Mouse (Mus musculus): ENCODE results near the gene Grhl3. TPM values are rescaled to one million over a fixed set of nuclear protein-coding genes. Genes with fewer than 3 reads are reported as not detected.

Gene Grhl3
- polyA plus RNA-seq, 1 experiment from 2014 or later, result 0.55 TPM

DNA sequence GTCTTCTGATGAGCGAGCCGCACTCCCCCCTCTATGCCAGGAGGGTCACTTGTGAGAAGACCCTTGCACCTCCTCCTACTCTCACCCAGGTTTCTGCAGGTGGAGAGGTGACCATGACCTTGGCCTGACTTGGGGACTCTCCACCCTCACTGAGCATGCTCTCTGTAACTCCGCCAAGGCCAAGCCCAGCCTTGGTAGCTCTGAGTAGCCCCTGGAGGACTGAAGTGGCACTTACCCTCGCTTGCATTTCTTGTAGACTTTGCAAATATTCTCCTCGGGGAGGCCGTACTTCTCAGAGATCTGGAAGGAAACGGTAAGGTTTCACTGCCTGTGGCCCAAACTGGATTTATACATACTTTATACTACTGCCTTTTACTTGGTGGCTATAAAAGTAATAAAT, 27.4 kb downstream of the Grhl3 start:
- ATAC-seq (no peak), DNase-seq (ENCODE audit: low spot score) (no peak)
- no peak overlapping the region for H3K4me2 ChIP-seq (ENCODE audit: low read length)
- no peak overlapping the region for H3K27ac ChIP-seq (ENCODE audit: low read depth, low read length)
- no peaks in the 10 kb centered on the region for H3K9me3 ChIP-seq (replicated peaks; ENCODE audit: control insufficient read depth, low read length)
- 89% methylated on average over 7 of the region's 7 CpGs for WGBS
- no peak overlapping the region for H3K4me3 ChIP-seq (ENCODE audit: low read depth, low read length)
- H3K9ac ChIP-seq (ENCODE audit: low read length), result no peak overlapping the region
- H3K36me3 ChIP-seq (ENCODE audit: control insufficient read depth, insufficient read depth, low read length), result no peaks in the 10 kb centered on the region
- H3K27me3 ChIP-seq (replicated peaks; ENCODE audit: control insufficient read depth, insufficient read depth, low read length), result 0 out of 2 replicates have a peak, but pooled peaks cover 5% of the 10 kb centered on the region
- H3K4me1 ChIP-seq (ENCODE audit: control insufficient read depth, insufficient read depth, low read length), result peaks cover 14% of the 10 kb centered on the region

DNA sequence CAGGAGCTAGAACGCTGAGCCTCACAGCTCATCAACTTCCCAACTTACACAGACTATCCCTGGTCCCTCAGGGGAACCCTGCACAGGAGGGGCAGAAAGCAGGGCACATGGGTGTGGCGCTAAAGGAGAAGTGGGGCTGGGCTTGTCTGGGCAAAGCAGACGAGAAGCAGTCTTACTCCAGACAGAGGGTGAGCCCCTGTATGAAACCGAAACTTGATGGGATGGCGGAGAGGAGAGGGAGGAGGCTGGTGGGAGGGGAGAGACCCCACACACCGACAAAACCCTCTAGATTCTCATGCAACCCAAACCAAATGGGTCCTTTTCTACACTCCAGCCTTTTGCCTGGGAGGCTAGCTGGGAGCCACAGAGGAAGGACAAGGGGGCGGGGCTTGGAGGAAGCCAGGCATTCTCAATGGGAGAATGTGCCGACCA, 28.3 kb downstream of the Grhl3 start:
- 0 out of 2 replicates have a peak overlapping the region, but pooled peaks have one; percentile 9 for H3K4me2 ChIP-seq (ENCODE audit: low read length)
- DNase-seq (ENCODE audit: low spot score) (no peak), ATAC-seq (no peak)
- no peak overlapping the region for H3K4me3 ChIP-seq (ENCODE audit: low read depth, low read length)
- no peaks in the 10 kb centered on the region for H3K9me3 ChIP-seq (replicated peaks; ENCODE audit: control insufficient read depth, low read length)
- H3K27ac ChIP-seq (ENCODE audit: low read depth, low read length), result no peak overlapping the region
- H3K4me1 ChIP-seq (ENCODE audit: control insufficient read depth, insufficient read depth, low read length), result peaks cover 14% of the 10 kb centered on the region
- WGBS, result 27% methylated on average over 8 of the region's 8 CpGs
- H3K27me3 ChIP-seq (replicated peaks; ENCODE audit: control insufficient read depth, insufficient read depth, low read length), result 0 out of 2 replicates have a peak, but pooled peaks cover 5% of the 10 kb centered on the region
- no peaks in the 10 kb centered on the region for H3K36me3 ChIP-seq (ENCODE audit: control insufficient read depth, insufficient read depth, low read length)
- no peak overlapping the region for H3K9ac ChIP-seq (ENCODE audit: low read length)

DNA sequence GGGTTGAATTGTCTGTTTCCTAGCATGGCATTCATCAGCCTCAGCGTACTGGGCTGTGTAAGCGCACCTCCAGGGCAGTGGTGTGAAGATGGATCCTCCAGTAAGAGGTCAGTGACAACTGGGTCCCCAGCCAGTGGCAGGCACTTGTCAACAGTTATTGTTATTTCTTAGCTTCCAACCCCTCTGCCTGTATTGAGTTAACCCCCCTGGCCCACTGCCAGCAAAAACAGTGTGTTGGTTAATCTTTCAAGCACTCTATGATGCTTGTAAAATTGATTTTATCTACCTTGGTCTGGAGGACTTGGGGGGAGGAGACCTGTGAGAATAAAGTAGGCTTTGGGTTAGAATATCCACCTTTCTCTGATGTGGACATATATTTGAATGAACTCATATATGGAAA, 29.1 kb downstream of the Grhl3 start:
- H3K9ac ChIP-seq (ENCODE audit: low read length), result no peak overlapping the region
- 96% methylated on average over 2 of the region's 2 CpGs for WGBS
- H3K27ac ChIP-seq (ENCODE audit: low read depth, low read length), result no peak overlapping the region
- H3K4me2 ChIP-seq (ENCODE audit: low read length), result no peak overlapping the region
- H3K4me3 ChIP-seq (ENCODE audit: low read depth, low read length), result no peak overlapping the region
- H3K36me3 ChIP-seq (ENCODE audit: control insufficient read depth, insufficient read depth, low read length), result no peaks in the 10 kb centered on the region
- ATAC-seq, result no peak
- no peak for DNase-seq (ENCODE audit: low spot score)
- 0 out of 2 replicates have a peak, but pooled peaks cover 5% of the 10 kb centered on the region for H3K27me3 ChIP-seq (replicated peaks; ENCODE audit: control insufficient read depth, insufficient read depth, low read length)
- peaks cover 14% of the 10 kb centered on the region for H3K4me1 ChIP-seq (ENCODE audit: control insufficient read depth, insufficient read depth, low read length)
- H3K9me3 ChIP-seq (replicated peaks; ENCODE audit: control insufficient read depth, low read length), result no peaks in the 10 kb centered on the region

DNA sequence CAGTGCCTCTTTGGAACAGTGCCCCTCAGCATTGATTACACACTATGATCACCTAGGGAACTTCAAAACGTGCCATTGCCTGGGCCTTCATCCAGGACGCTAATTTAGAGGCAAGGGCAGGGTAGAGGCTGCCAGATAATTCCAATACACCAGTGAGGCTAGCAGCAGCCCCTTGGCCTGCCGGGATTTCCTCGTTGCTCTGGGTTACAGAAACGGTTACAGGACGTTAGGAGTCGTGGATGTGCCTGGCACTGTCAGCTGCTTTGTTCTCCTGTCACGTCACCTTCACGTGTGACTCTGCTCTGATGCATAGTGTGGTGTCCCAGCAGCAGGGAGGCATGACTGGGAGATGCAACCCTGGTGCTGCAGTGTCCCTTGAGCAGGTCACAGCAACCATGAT, 33.4 kb downstream of the Grhl3 start:
- Histone ChIP-seq H3K9ac (ENCODE audit: low read length) (no peak overlapping the region), H3K4me1 (ENCODE audit: control insufficient read depth, insufficient read depth, low read length) (no peaks in the 10 kb centered on the region), H3K27me3 (replicated peaks; ENCODE audit: control insufficient read depth, insufficient read depth, low read length) (no peaks in the 10 kb centered on the region), H3K4me2 (ENCODE audit: low read length) (no peak overlapping the region), H3K27ac (ENCODE audit: low read depth, low read length) (no peak overlapping the region), H3K9me3 (replicated peaks; ENCODE audit: control insufficient read depth, low read length) (no peaks in the 10 kb centered on the region), H3K36me3 (ENCODE audit: control insufficient read depth, insufficient read depth, low read length) (no peaks in the 10 kb centered on the region), H3K4me3 (ENCODE audit: low read depth, low read length) (no peak overlapping the region)
- WGBS, result 49% methylated on average over 9 of the region's 9 CpGs
- no peak for ATAC-seq
- DNase-seq (ENCODE audit: low spot score), result peak; percentile 52

DNA sequence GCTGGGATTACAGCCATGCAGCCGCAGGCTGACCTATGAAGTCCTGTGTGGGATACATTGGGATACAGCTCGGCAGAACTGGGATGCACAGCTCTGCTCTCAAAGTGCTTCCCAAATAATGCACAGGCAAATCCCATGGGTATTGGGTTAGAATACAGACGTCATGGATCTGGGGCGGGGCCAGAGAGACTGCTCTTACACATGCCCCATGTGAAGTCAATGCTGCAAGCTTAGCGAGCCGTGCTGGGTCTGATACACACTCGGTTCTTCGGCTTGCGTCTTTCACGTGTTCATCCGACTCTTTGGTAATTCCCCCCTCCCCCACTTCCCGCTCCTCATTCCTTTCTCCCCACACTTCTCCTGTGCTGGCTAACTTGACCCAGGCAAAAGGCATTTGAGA, 34.4 kb downstream of the Grhl3 start:
- Histone ChIP-seq H3K9me3 (replicated peaks; ENCODE audit: control insufficient read depth, low read length) (no peaks in the 10 kb centered on the region), H3K4me3 (ENCODE audit: low read depth, low read length) (no peak overlapping the region), H3K27me3 (replicated peaks; ENCODE audit: control insufficient read depth, insufficient read depth, low read length) (no peaks in the 10 kb centered on the region), H3K4me1 (ENCODE audit: control insufficient read depth, insufficient read depth, low read length) (no peaks in the 10 kb centered on the region), H3K36me3 (ENCODE audit: control insufficient read depth, insufficient read depth, low read length) (no peaks in the 10 kb centered on the region), H3K4me2 (ENCODE audit: low read length) (no peak overlapping the region), H3K9ac (ENCODE audit: low read length) (no peak overlapping the region), H3K27ac (ENCODE audit: low read depth, low read length) (no peak overlapping the region)
- DNase-seq (ENCODE audit: low spot score), result no peak
- ATAC-seq, result no peak
- WGBS, result 86% methylated on average over 12 of the region's 12 CpGs

DNA sequence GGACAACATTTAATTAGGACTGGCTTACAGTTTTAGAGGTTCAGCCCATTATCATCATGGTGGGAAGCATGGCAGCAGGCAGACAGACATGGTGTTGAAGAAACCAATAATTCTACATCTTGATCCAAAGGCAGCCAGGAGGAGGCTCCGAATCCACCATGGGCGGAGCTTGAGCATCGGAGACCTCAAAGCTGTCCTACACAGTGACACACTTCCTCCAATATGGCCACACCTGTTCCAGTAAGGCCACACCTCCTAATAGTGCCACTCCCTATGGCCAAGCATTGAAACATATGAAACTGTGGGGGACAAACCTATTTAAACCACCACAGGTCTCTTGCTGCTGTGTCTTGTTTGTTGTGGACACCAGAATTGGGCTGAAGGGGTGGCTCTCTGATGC, 38.4 kb downstream of the Grhl3 start:
- Histone ChIP-seq H3K9me3 (replicated peaks; ENCODE audit: control insufficient read depth, low read length) (no peaks in the 10 kb centered on the region), H3K27me3 (replicated peaks; ENCODE audit: control insufficient read depth, insufficient read depth, low read length) (no peaks in the 10 kb centered on the region), H3K9ac (ENCODE audit: low read length) (no peak overlapping the region), H3K36me3 (ENCODE audit: control insufficient read depth, insufficient read depth, low read length) (no peaks in the 10 kb centered on the region), H3K4me3 (ENCODE audit: low read depth, low read length) (no peak overlapping the region), H3K27ac (ENCODE audit: low read depth, low read length) (no peak overlapping the region), H3K4me1 (ENCODE audit: control insufficient read depth, insufficient read depth, low read length) (no peaks in the 10 kb centered on the region), H3K4me2 (ENCODE audit: low read length) (no peak overlapping the region)
- WGBS, result 97% methylated on average over 3 of the region's 3 CpGs
- no peak for DNase-seq (ENCODE audit: low spot score)
- no peak for ATAC-seq

DNA sequence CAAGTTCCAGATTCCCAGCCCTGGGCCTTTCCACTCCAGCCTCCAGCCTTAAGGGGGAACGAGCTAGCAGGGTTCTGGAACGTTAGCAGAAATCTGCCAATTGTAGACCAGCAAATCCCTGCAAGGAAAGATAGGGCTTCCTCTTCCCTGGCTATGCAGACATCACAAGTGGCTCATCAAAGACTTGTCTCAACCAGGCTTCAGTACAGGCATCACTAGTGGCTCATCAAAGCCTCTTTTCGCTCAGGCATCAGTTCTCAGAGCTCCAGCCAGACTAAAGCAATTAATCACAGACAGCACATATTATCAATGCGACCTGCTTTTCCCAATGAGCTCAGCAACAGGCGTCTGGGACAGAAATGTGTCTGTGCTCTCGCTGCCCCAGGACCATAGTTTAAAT, 40.4 kb downstream of the Grhl3 start:
- Histone ChIP-seq H3K4me2 (ENCODE audit: low read length) (no peak overlapping the region), H3K9ac (ENCODE audit: low read length) (no peak overlapping the region), H3K27me3 (replicated peaks; ENCODE audit: control insufficient read depth, insufficient read depth, low read length) (no peaks in the 10 kb centered on the region), H3K9me3 (replicated peaks; ENCODE audit: control insufficient read depth, low read length) (no peaks in the 10 kb centered on the region), H3K4me1 (ENCODE audit: control insufficient read depth, insufficient read depth, low read length) (no peaks in the 10 kb centered on the region), H3K4me3 (ENCODE audit: low read depth, low read length) (no peak overlapping the region), H3K36me3 (ENCODE audit: control insufficient read depth, insufficient read depth, low read length) (no peaks in the 10 kb centered on the region), H3K27ac (ENCODE audit: low read depth, low read length) (no peak overlapping the region)
- DNase-seq (ENCODE audit: low spot score) (no peak), ATAC-seq (no peak)
- 76% methylated on average over 6 of the region's 6 CpGs for WGBS

DNA sequence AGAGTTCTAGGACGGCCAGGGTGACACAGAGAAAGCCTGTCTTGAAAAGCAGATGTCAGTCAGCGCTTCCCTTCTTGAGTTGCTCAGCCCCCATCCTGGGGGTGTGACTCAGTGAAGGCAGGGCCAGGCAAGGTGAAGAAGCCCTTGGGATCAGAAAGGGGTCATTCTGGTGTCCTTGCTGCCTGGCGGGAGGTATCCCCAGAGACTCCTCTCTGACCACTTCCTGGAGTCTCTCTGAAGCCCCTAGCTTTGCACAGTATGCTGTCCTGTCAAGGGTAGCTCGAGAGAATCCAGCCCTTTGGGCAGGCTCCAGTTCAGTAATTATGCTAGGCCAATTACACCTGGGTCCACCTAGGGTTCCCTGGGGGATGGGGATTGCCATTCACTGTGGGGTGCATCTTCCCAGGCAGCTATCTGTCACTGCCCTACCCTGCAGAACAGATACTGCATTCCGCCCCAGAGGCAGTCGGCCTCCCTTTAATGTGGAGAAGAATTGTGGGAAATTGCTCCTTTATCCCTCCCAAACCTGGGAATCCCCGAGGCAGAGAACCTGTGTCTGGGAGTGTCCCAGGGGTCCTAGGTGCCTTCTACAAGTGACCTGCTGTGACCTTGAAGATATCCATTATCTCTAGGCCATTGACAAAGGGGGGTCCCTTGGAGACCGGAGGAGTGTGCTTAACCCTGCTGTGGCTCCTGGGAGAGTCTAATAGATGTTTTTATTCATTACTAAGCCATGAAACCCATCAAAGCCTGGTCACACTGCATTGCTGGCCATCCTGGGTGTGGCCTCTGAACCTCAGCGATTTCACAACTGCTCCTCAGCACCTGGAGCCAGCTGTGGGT, 41.4 kb downstream of the Grhl3 start:
- no peak overlapping the region for H3K4me3 ChIP-seq (ENCODE audit: low read depth, low read length)
- 60% methylated on average over 9 of the region's 9 CpGs for WGBS
- no peaks in the 10 kb centered on the region for H3K27me3 ChIP-seq (replicated peaks; ENCODE audit: control insufficient read depth, insufficient read depth, low read length)
- H3K27ac ChIP-seq (ENCODE audit: low read depth, low read length), result no peak overlapping the region
- no peaks in the 10 kb centered on the region for H3K9me3 ChIP-seq (replicated peaks; ENCODE audit: control insufficient read depth, low read length)
- no peak overlapping the region for H3K4me2 ChIP-seq (ENCODE audit: low read length)
- no peak for DNase-seq (ENCODE audit: low spot score)
- peaks cover 2% of the 10 kb centered on the region; the same call in 1 of the 2 replicates for H3K4me1 ChIP-seq (ENCODE audit: control insufficient read depth, insufficient read depth, low read length)
- no peak overlapping the region for H3K9ac ChIP-seq (ENCODE audit: low read length)
- H3K36me3 ChIP-seq (ENCODE audit: control insufficient read depth, insufficient read depth, low read length), result no peaks in the 10 kb centered on the region
- no peak for ATAC-seq

DNA sequence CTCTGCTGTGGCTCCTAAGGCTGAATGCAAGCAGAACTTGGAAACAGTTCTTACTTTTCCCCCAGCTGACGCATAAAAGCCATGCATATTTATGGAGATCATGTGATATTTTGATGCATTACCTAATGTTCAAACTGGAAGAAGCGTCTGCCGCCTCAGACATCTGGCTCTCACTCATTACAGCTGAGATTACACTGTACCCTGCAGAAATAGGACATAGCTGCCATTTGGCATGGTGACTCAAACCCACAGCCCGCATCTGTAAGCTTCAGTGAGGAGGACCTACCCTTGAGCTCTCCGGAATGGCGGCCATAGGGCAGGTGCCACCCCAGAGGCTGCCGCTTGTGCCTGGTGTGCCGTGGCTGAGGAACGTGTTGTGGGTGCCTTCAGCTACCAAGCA, 42.2 kb downstream of the Grhl3 start:
- no peak overlapping the region for H3K9ac ChIP-seq (ENCODE audit: low read length)
- no peak overlapping the region for H3K4me2 ChIP-seq (ENCODE audit: low read length)
- WGBS, result 92% methylated on average over 9 of the region's 9 CpGs
- no peaks in the 10 kb centered on the region for H3K27me3 ChIP-seq (replicated peaks; ENCODE audit: control insufficient read depth, insufficient read depth, low read length)
- no peaks in the 10 kb centered on the region for H3K36me3 ChIP-seq (ENCODE audit: control insufficient read depth, insufficient read depth, low read length)
- peaks cover 9% of the 10 kb centered on the region for H3K4me1 ChIP-seq (ENCODE audit: control insufficient read depth, insufficient read depth, low read length)
- ATAC-seq, result no peak
- no peak overlapping the region for H3K27ac ChIP-seq (ENCODE audit: low read depth, low read length)
- DNase-seq (ENCODE audit: low spot score), result peak; percentile 49
- no peak overlapping the region for H3K4me3 ChIP-seq (ENCODE audit: low read depth, low read length)
- no peaks in the 10 kb centered on the region for H3K9me3 ChIP-seq (replicated peaks; ENCODE audit: control insufficient read depth, low read length)

All from forebrain, embryonic 14.5 days (tissue).